Mouse (Mus musculus): Measurements from ENCODE around the gene Htatsf1. TPM values are rescaled to one million over a fixed set of nuclear protein-coding genes. Genes with fewer than 3 reads are reported as not detected.

Gene Htatsf1
- 10 to 100 TPM; 37.1 to 41.7 TPM for total RNA-seq (2021)
- long read RNA-seq, experiment 1, transcript Htatsf1-201 (10 exons, 2,810 nt) = major isoform, 24 of 33 reads
- long read RNA-seq, experiment 1, partial matches to known transcripts = 7 of 33 reads
- long read RNA-seq, experiment 1, other reads (novel, unspliced or antisense) = 1 of 33 reads
- long read RNA-seq, experiment 2, transcript Htatsf1-201 (10 exons, 2,810 nt) = major isoform, 48 of 85 reads
- long read RNA-seq, experiment 2, partial matches to known transcripts = 33 of 85 reads
- long read RNA-seq, experiment 2, other reads (novel, unspliced or antisense) = 1 of 85 reads

- peak; percentile 76 to 80 for DNase-seq (ENCODE audit: low spot score in 2 of 2)
Observed at GRCm38 (mm10) chrX:57053174-57053992, at the start of gene Htatsf1. Gene Htatsf1 (plus strand): TSS chrX:57053583.

- no peak for DNase-seq (ENCODE audit: low spot score in 2 of 2)
Observed at GRCm38 (mm10) chrX:57012891-57013290, 40.5 kb upstream of the Htatsf1 start.

GRCm38 (mm10) chrX:57042774-57043173, 10.6 kb upstream of the Htatsf1 start, which contains the start of gene Brs3:
Gene Brs3 (plus strand): TSS chrX:57043074.
- no peak for DNase-seq (ENCODE audit: low spot score in 2 of 2)

GRCm38 (mm10) chrX:57043869-57044268, 9.5 kb upstream of the Htatsf1 start:
- no peak for DNase-seq (ENCODE audit: low spot score in 2 of 2)

- DNase-seq (ENCODE audit: low spot score in 2 of 2) = no peak
Observed at GRCm38 (mm10) chrX:57052848-57053173, 572 bp upstream of the Htatsf1 start.

- DNase-seq (ENCODE audit: low spot score in 2 of 2) = no peak
Observed at GRCm38 (mm10) chrX:57053993-57054385, 606 bp downstream of the Htatsf1 start.

GRCm38 (mm10) chrX:57081496-57081895, 28.1 kb downstream of the Htatsf1 start:
- DNase-seq (ENCODE audit: low spot score in 2 of 2) = no peak

GRCm38 (mm10) chrX:57087806-57088205, 34.4 kb downstream of the Htatsf1 start, which contains the start of gene Vgll1:
Gene Vgll1 (plus strand): TSS chrX:57088106.
- DNase-seq (ENCODE audit: low spot score in 2 of 2) = no peak

- no peak for DNase-seq (ENCODE audit: low spot score in 2 of 2)
Observed at GRCm38 (mm10) chrX:57103415-57103814, 50.0 kb downstream of the Htatsf1 start.

- DNase-seq (ENCODE audit: low spot score in 2 of 2) = no peak
Observed at GRCm38 (mm10) chrX:57106956-57107355, 53.6 kb downstream of the Htatsf1 start.

Other genes with a start within 250 kb of the Htatsf1 start
- gene Map7d3, start 231.3 kb upstream of the Htatsf1 start, total RNA-seq (2021) = 1 to 10 TPM; 1.1 to 1.3 TPM
- gene Adgrg4, start 183.4 kb upstream of the Htatsf1 start, total RNA-seq (2021) = not detected
- gene Brs3, start 10.5 kb upstream of the Htatsf1 start, total RNA-seq (2021) = not detected
- gene Vgll1, start 34.5 kb downstream of the Htatsf1 start, total RNA-seq (2021) = not detected
- not detected for gene Cd40lg, start 158.6 kb downstream of the Htatsf1 start, total RNA-seq (2021)

Data from adrenal gland, adult 18-20 months (tissue).